Mouse (Mus musculus) MEL (cell line): ENCODE results near the gene 2510009E07Rik.

ENCODE experiments used
- BHLHE40 ChIP-seq: IDR thresholded peaks from 2 replicates; pipeline ENCODE4 v1.6.1; 2012; ENCODE audit warnings: low read depth, mild to moderate bottlenecking, inconsistent platforms, low read length, improper control_type of control experiment, borderline replicate concordance
- CHD2 ChIP-seq: IDR thresholded peaks from 2 replicates; pipeline ENCODE4 v1.6.1; 2011; ENCODE audit warnings: low read length, improper control_type of control experiment
- CTCF ChIP-seq, 3 experiments: IDR thresholded peaks in 2 of 3; conservative IDR thresholded peaks in 1 of 3; 2 replicates each; pipeline ENCODE4 v1.5.1; 2011 to 2012; ENCODE audit warnings: low read length in 3 of 3, low read depth in 2 of 3, mild to moderate bottlenecking in 2 of 3, improper control_type of control experiment in 1 of 3, inconsistent platforms in 1 of 3, mixed read lengths in 1 of 3, moderate library complexity in 1 of 3; ENCODE audit not compliant: control insufficient read depth in 1 of 3, insufficient read depth in 1 of 3, poor library complexity in 1 of 3, severe bottlenecking in 1 of 3
- ELF1 ChIP-seq: IDR thresholded peaks from 2 replicates; pipeline ENCODE4 v1.6.1; 2014; ENCODE audit warnings: low read depth, mild to moderate bottlenecking, inconsistent platforms, low read length, improper control_type of control experiment, moderate library complexity
- EP300 ChIP-seq, 2 experiments: IDR thresholded peaks; 2 replicates each; pipeline ENCODE4 v1.6.1; 2011; ENCODE audit warnings: improper control_type of control experiment in 2 of 2, low read length in 2 of 2, low read depth in 1 of 2, mild to moderate bottlenecking in 1 of 2
- HCFC1 ChIP-seq: IDR thresholded peaks from 2 replicates; pipeline ENCODE4 v1.6.1; 2012; ENCODE audit warnings: low read depth, mild to moderate bottlenecking, inconsistent platforms, low read length, improper control_type of control experiment, moderate library complexity
- MAX ChIP-seq: IDR thresholded peaks from 2 replicates; pipeline ENCODE4 v1.6.1; 2011; ENCODE audit warnings: low read length, improper control_type of control experiment
- MAZ ChIP-seq: IDR thresholded peaks from 2 replicates; pipeline ENCODE4 v1.6.1; 2012; ENCODE audit warnings: low read depth, mild to moderate bottlenecking, inconsistent platforms, low read length, improper control_type of control experiment
- MEF2A ChIP-seq: IDR thresholded peaks from 2 replicates; pipeline ENCODE4 v1.6.1; 2014; ENCODE audit warnings: low read depth, mild to moderate bottlenecking, inconsistent platforms, low read length, improper control_type of control experiment; ENCODE audit not compliant: poor library complexity, insufficient replicate concordance, severe bottlenecking; ENCODE audit errors: extremely low read depth
- POLR2A ChIP-seq, 2 experiments: IDR thresholded peaks; 2 replicates each; pipeline ENCODE4 v1.6.1; 2011 to 2012; ENCODE audit warnings: low read length in 2 of 2, mild to moderate bottlenecking in 2 of 2, control low read depth in 1 of 2, improper control_type of control experiment in 1 of 2, low read depth in 1 of 2, moderate library complexity in 1 of 2; ENCODE audit not compliant: control insufficient read depth in 1 of 2, insufficient read depth in 1 of 2, poor library complexity in 1 of 2
- POLR2AphosphoS2 ChIP-seq: IDR thresholded peaks from 2 replicates; pipeline ENCODE4 v1.6.1; 2011; ENCODE audit warnings: low read length, improper control_type of control experiment
- TCF12 ChIP-seq: IDR thresholded peaks from 2 replicates; pipeline ENCODE4 v1.6.1; 2014; ENCODE audit warnings: low read depth, mild to moderate bottlenecking, inconsistent platforms, low read length, improper control_type of control experiment, moderate library complexity
- ZC3H11A ChIP-seq: IDR thresholded peaks from 2 replicates; pipeline ENCODE4 v1.6.1; 2012; ENCODE audit warnings: low read depth, mild to moderate bottlenecking, inconsistent platforms, low read length, improper control_type of control experiment

GRCm38 (mm10) chr16:21742191-21742870 is 47.9 kb upstream of the 2510009E07Rik start:
- no peak for TF ChIP-seq POLR2A (IDR thresholded peaks at IDR 0.05; ENCODE audit: control insufficient read depth in 1 of 2, insufficient read depth in 1 of 2, low read depth in 1 of 2, low read length in 2 of 2, poor library complexity in 1 of 2)
- no peak for TF ChIP-seq CTCF (IDR thresholded peaks at IDR 0.05 in 2 of 3, conservative IDR thresholded peaks at IDR 0.05 in 1 of 3; ENCODE audit: control insufficient read depth in 1 of 3, insufficient read depth in 1 of 3, low read depth in 2 of 3, low read length in 3 of 3, poor library complexity in 1 of 3, severe bottlenecking in 1 of 3)
- TF ChIP-seq ZC3H11A = no peak
- TF ChIP-seq MAX = no peak; the same call in 1 of the 2 replicates
- no peak for TF ChIP-seq MEF2A
- peak; percentile 95 for TF ChIP-seq TCF12
- no peak for TF ChIP-seq HCFC1
- TF ChIP-seq ELF1 = no peak
- TF ChIP-seq EP300 (IDR thresholded peaks at IDR 0.05; ENCODE audit: low read depth in 1 of 2, low read length in 2 of 2) = peak; percentile 92 to 95
- no peak for TF ChIP-seq BHLHE40
- no peak for TF ChIP-seq POLR2AphosphoS2
- no peak for TF ChIP-seq MAZ
- TF ChIP-seq CHD2 = no peak
